Mouse (Mus musculus) kidney, adult 2 months (tissue): ENCODE measurements around the gene Mb. TPM values are rescaled to one million over a fixed set of nuclear protein-coding genes. Genes with fewer than 3 reads are reported as not detected.

Experiments used
- DNase-seq: peaks from one replicate; pipeline ENCODE4 v3.0.0; 2021
- H3K27ac ChIP-seq: fragments of 200-500 bp; 2 replicates; pipeline ENCODE4 v1.5.1; 2012; ENCODE audit warnings: low read depth, low read length, control low read depth, inconsistent platforms; ENCODE audit not compliant: insufficient read depth
- H3K27me3 ChIP-seq: fragments of 200-500 bp; replicated peaks from 2 replicates; pipeline ENCODE4 v1.6.1; 2012; ENCODE audit warnings: mild to moderate bottlenecking, moderate library complexity, low read length, inconsistent platforms; ENCODE audit not compliant: control insufficient read depth, insufficient read depth
- H3K36me3 ChIP-seq: fragments of 200-500 bp; 2 replicates; pipeline ENCODE4 v1.6.1; 2012; ENCODE audit warnings: mild to moderate bottlenecking, moderate library complexity, low read length, inconsistent platforms; ENCODE audit not compliant: control insufficient read depth, insufficient read depth
- H3K4me1 ChIP-seq: fragments of 200-500 bp; 2 replicates; pipeline ENCODE4 v1.6.1; 2011; ENCODE audit warnings: low read length; ENCODE audit not compliant: control insufficient read depth, insufficient read depth
- H3K4me3 ChIP-seq: fragments of 200-500 bp; 2 replicates; pipeline ENCODE4 v1.5.1; 2011; ENCODE audit warnings: mild to moderate bottlenecking, low read depth, low read length, control low read depth; ENCODE audit not compliant: insufficient read depth
- CTCF ChIP-seq: fragments of 200-500 bp; conservative IDR thresholded peaks from 2 replicates; pipeline ENCODE4 v1.5.1; 2011; ENCODE audit warnings: low read depth, mild to moderate bottlenecking, control low read depth, low read length, moderate library complexity, mixed read lengths; ENCODE audit not compliant: insufficient read depth, insufficient read length
- POLR2A ChIP-seq: fragments of 200-500 bp; IDR thresholded peaks from one replicate; pipeline ENCODE4 v1.6.1; 2011; ENCODE audit warnings: low read depth, low read length, control low read depth
- WGBS: fragments of 180-500 bp; shearing (Covaris S2); methylation state at CpG from one replicate; pipeline ENCODE4 v1.1.7; 2018; 5-methylcytosine and 5-hydroxymethylcytosine counted together
- polyA plus RNA-seq: library from polyadenylated mRNA; depleted of rRNA; stranded (reverse); fragments of >200 nt; gene quantifications from 2 replicates; pipeline ENCODE4 v1.2.3, GENCODE M21; 2012; rRNA removed

Mb gene
- 1.6 and 123 TPM in 2 replicates for polyA plus RNA-seq

- Histone ChIP-seq H3K4me1 (no peaks in the 10 kb centered on the region), H3K4me3 (no peak within 1 kb of the TSS), H3K27ac (no peak within 1 kb of the TSS), H3K36me3 (no peaks in the 10 kb centered on the region), H3K27me3 (no peaks in the 10 kb centered on the region)
- 93% methylated on average over 10 of the region's 10 CpGs for WGBS
- no peak for DNase-seq
- TF ChIP-seq POLR2A = no peak
- TF ChIP-seq CTCF = no peak
Observed at GRCm38 (mm10) chr15:77050570-77050969, at the start of gene Mb. Gene Mb, minus strand, starts transcription at chr15:77050670.

GRCm38 (mm10) chr15:77099756-77100155 lies 49.3 kb upstream of the Mb start:
- H3K4me1 ChIP-seq = no peaks in the 10 kb centered on the region
- TF ChIP-seq POLR2A (no peak), CTCF (no peak)
- 70% methylated on average over 3 of the region's 3 CpGs for WGBS
- no peaks in the 10 kb centered on the region; the same call in 1 of the 2 replicates for H3K36me3 ChIP-seq
- no peaks in the 10 kb centered on the region for H3K27me3 ChIP-seq
- no peak overlapping the region for H3K4me3 ChIP-seq
- H3K27ac ChIP-seq = no peak overlapping the region
- no peak for DNase-seq

GRCm38 (mm10) chr15:77097358-77097757 lies 46.9 kb upstream of the Mb start:
- DNase-seq = no peak
- no peak overlapping the region for H3K4me3 ChIP-seq
- no peaks in the 10 kb centered on the region for H3K27me3 ChIP-seq
- H3K4me1 ChIP-seq = no peaks in the 10 kb centered on the region
- H3K27ac ChIP-seq = no peak overlapping the region
- WGBS = 92% methylated on average over 6 of the region's 6 CpGs
- no peak for TF ChIP-seq POLR2A
- H3K36me3 ChIP-seq = no peaks in the 10 kb centered on the region; the same call in 1 of the 2 replicates

GRCm38 (mm10) chr15:77095216-77095615 lies 44.7 kb upstream of the Mb start:
- DNase-seq = no peak
- no peaks in the 10 kb centered on the region for H3K4me1 ChIP-seq
- no peaks in the 10 kb centered on the region for H3K36me3 ChIP-seq
- H3K27ac ChIP-seq = no peak overlapping the region
- no peak for TF ChIP-seq CTCF
- H3K27me3 ChIP-seq = no peaks in the 10 kb centered on the region
- no peak overlapping the region for H3K4me3 ChIP-seq
- WGBS = 96% methylated on average over 1 of the region's 1 CpGs

- WGBS = 95% methylated on average over 13 of the region's 13 CpGs
- Histone ChIP-seq H3K27me3 (no peaks in the 10 kb centered on the region), H3K4me3 (no peak overlapping the region), H3K27ac (no peak overlapping the region), H3K4me1 (no peaks in the 10 kb centered on the region), H3K36me3 (no peaks in the 10 kb centered on the region)
- no peak for DNase-seq
- TF ChIP-seq CTCF = no peak
- no peak for TF ChIP-seq POLR2A
Observed at GRCm38 (mm10) chr15:77094431-77094830, 44.0 kb upstream of the Mb start.

GRCm38 (mm10) chr15:77091394-77091793 lies 40.9 kb upstream of the Mb start:
- 89% methylated on average over 4 of the region's 4 CpGs for WGBS
- H3K4me1 ChIP-seq = no peaks in the 10 kb centered on the region
- TF ChIP-seq CTCF = no peak
- TF ChIP-seq POLR2A = no peak
- H3K27me3 ChIP-seq = no peaks in the 10 kb centered on the region
- H3K36me3 ChIP-seq = no peaks in the 10 kb centered on the region
- no peak overlapping the region for H3K27ac ChIP-seq
- no peak for DNase-seq
- H3K4me3 ChIP-seq = no peak overlapping the region

GRCm38 (mm10) chr15:77090531-77090930 lies 40.1 kb upstream of the Mb start:
- DNase-seq = no peak
- H3K4me1 ChIP-seq = no peaks in the 10 kb centered on the region
- TF ChIP-seq POLR2A (no peak), CTCF (no peak)
- no peak overlapping the region for H3K27ac ChIP-seq
- no peaks in the 10 kb centered on the region for H3K27me3 ChIP-seq
- WGBS = 87% methylated on average over 5 of the region's 5 CpGs
- no peaks in the 10 kb centered on the region for H3K36me3 ChIP-seq
- no peak overlapping the region for H3K4me3 ChIP-seq

GRCm38 (mm10) chr15:77089249-77089648 lies 38.8 kb upstream of the Mb start:
- TF ChIP-seq POLR2A = no peak
- no peak for TF ChIP-seq CTCF
- no peaks in the 10 kb centered on the region for H3K27me3 ChIP-seq
- H3K27ac ChIP-seq = no peak overlapping the region
- H3K36me3 ChIP-seq = no peaks in the 10 kb centered on the region
- H3K4me3 ChIP-seq = no peak overlapping the region
- H3K4me1 ChIP-seq = no peaks in the 10 kb centered on the region
- 48% methylated on average over 11 of the region's 11 CpGs for WGBS
- DNase-seq = peak; percentile 30
